Mouse (Mus musculus): ENCODE data around the gene Kdf1. TPM values are rescaled to one million over a fixed set of nuclear protein-coding genes. Genes with fewer than 3 reads are reported as not detected.

Kdf1 gene
- polyA plus RNA-seq, 1 experiment from 2014 or later, result 33.7 TPM

- H3K27ac ChIP-seq (ENCODE audit: low read length), result no peak overlapping the region
- no peak overlapping the region for H3K9ac ChIP-seq (ENCODE audit: low read length)
- no peak overlapping the region for H3K4me2 ChIP-seq (ENCODE audit: low read depth, low read length)
- peaks cover 11% of the 10 kb centered on the region for H3K36me3 ChIP-seq (ENCODE audit: control insufficient read depth, insufficient read depth, low read length)
- H3K27me3 ChIP-seq (ENCODE audit: control insufficient read depth, insufficient read depth, low read length), result no peaks in the 10 kb centered on the region
- peaks cover 3% of the 10 kb centered on the region; the same call in 1 of the 2 replicates for H3K4me1 ChIP-seq (ENCODE audit: control insufficient read depth, insufficient read depth, low read length)
- WGBS, result 73% methylated on average over 3 of the region's 3 CpGs
- H3K9me3 ChIP-seq (replicated peaks; ENCODE audit: control insufficient read depth, low read length), result no peaks in the 10 kb centered on the region
- ATAC-seq (ENCODE audit: insufficient read depth, low FRiP score), result no peak
- no peak overlapping the region for H3K4me3 ChIP-seq (replicated peaks; ENCODE audit: low read length)
Observed at GRCm38 (mm10) chr4:133532777-133533176, 14.0 kb downstream of the Kdf1 start.

- no peak overlapping the region for H3K27ac ChIP-seq (ENCODE audit: low read length)
- H3K36me3 ChIP-seq (ENCODE audit: control insufficient read depth, insufficient read depth, low read length), result peaks cover 11% of the 10 kb centered on the region
- no peaks in the 10 kb centered on the region for H3K4me1 ChIP-seq (ENCODE audit: control insufficient read depth, insufficient read depth, low read length)
- ATAC-seq (ENCODE audit: insufficient read depth, low FRiP score), result no peak
- no peaks in the 10 kb centered on the region for H3K27me3 ChIP-seq (ENCODE audit: control insufficient read depth, insufficient read depth, low read length)
- H3K4me2 ChIP-seq (ENCODE audit: low read depth, low read length), result no peak overlapping the region
- no peak overlapping the region for H3K9ac ChIP-seq (ENCODE audit: low read length)
- H3K4me3 ChIP-seq (replicated peaks; ENCODE audit: low read length), result no peak overlapping the region
- no peaks in the 10 kb centered on the region for H3K9me3 ChIP-seq (replicated peaks; ENCODE audit: control insufficient read depth, low read length)
- 82% methylated on average over 3 of the region's 3 CpGs for WGBS
Observed at GRCm38 (mm10) chr4:133536081-133536480, 17.3 kb downstream of the Kdf1 start.

DNA sequence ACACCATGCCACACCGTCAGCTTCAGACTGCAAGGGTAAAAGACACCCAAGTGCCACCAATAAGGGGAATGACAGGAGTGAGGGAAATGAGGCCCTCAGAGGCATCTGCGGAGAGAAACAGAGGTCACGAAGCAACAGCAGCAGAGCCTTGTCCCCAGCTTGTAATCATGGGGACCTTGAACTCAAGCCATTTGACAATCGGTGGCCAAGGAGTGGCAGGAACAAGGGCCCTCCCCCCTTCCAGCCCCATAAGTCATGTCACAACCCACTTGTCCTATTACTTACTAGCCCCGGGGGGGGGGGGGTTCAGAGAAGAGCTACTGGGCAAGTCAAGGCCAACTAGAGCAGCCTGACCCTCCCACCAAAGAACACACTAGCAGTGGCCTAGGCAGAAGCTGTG, 17.9 kb downstream of the Kdf1 start:
- ATAC-seq (ENCODE audit: insufficient read depth, low FRiP score), result no peak
- H3K4me3 ChIP-seq (replicated peaks; ENCODE audit: low read length), result no peak overlapping the region
- H3K4me2 ChIP-seq (ENCODE audit: low read depth, low read length), result no peak overlapping the region
- H3K9ac ChIP-seq (ENCODE audit: low read length), result no peak overlapping the region
- H3K4me1 ChIP-seq (ENCODE audit: control insufficient read depth, insufficient read depth, low read length), result no peaks in the 10 kb centered on the region
- H3K27me3 ChIP-seq (ENCODE audit: control insufficient read depth, insufficient read depth, low read length), result no peaks in the 10 kb centered on the region
- H3K9me3 ChIP-seq (replicated peaks; ENCODE audit: control insufficient read depth, low read length), result no peaks in the 10 kb centered on the region
- H3K36me3 ChIP-seq (ENCODE audit: control insufficient read depth, insufficient read depth, low read length), result peaks cover 7% of the 10 kb centered on the region; the same call in 1 of the 2 replicates
- WGBS, result 87% methylated on average over 5 of the region's 5 CpGs
- H3K27ac ChIP-seq (ENCODE audit: low read length), result no peak overlapping the region

- Histone ChIP-seq H3K4me2 (ENCODE audit: low read depth, low read length) (peak within 1 kb of the TSS; percentile 92), H3K27me3 (ENCODE audit: control insufficient read depth, insufficient read depth, low read length) (no peaks in the 10 kb centered on the region), H3K9me3 (replicated peaks; ENCODE audit: control insufficient read depth, low read length) (no peaks in the 10 kb centered on the region), H3K4me1 (ENCODE audit: control insufficient read depth, insufficient read depth, low read length) (peaks cover 12% of the 10 kb centered on the region), H3K27ac (ENCODE audit: low read length) (peak within 1 kb of the TSS; percentile 64), H3K4me3 (replicated peaks; ENCODE audit: low read length) (peak within 1 kb of the TSS; percentile 92), H3K9ac (ENCODE audit: low read length) (peak within 1 kb of the TSS; percentile 90), H3K36me3 (ENCODE audit: control insufficient read depth, insufficient read depth, low read length) (0 out of 2 replicates have a peak, but pooled peaks cover 6% of the 10 kb centered on the region)
- ATAC-seq (ENCODE audit: insufficient read depth, low FRiP score), result peak; percentile 98
- WGBS, result under 1% methylated on average over 75 of the region's 77 CpGs
Observed at GRCm38 (mm10) chr4:133545272-133546231, 26.8 kb downstream of the Kdf1 start, which contains the start of gene Nudc. Gene Nudc (minus strand): TSS chr4:133545996.

DNA sequence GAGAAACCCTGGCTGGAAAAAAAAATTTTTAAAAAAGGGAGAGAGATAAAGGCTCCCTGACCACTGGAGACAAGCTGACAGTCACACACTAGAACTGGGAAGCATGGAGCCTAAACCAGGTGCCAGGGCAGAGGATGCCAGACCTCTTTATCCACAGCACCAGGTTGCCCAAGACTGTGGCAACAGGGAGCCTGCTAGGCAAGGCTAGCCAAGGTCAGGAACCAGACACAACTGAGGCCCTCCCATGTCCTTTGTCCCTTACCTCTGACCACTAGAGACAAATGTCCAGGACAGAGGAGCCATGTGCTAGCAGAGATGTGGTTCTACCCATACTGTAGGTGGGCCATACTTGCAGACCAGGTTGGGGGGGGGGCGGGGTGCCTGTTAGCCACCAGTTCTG, 33.3 kb downstream of the Kdf1 start:
- 64% methylated on average over 1 of the region's 1 CpGs for WGBS
- Histone ChIP-seq H3K4me3 (replicated peaks; ENCODE audit: low read length) (no peak overlapping the region), H3K27ac (ENCODE audit: low read length) (no peak overlapping the region; the same call in 1 of the 2 replicates), H3K4me2 (ENCODE audit: low read depth, low read length) (no peak overlapping the region), H3K9ac (ENCODE audit: low read length) (no peak overlapping the region), H3K4me1 (ENCODE audit: control insufficient read depth, insufficient read depth, low read length) (no peaks in the 10 kb centered on the region), H3K9me3 (replicated peaks; ENCODE audit: control insufficient read depth, low read length) (no peaks in the 10 kb centered on the region), H3K36me3 (ENCODE audit: control insufficient read depth, insufficient read depth, low read length) (no peaks in the 10 kb centered on the region), H3K27me3 (ENCODE audit: control insufficient read depth, insufficient read depth, low read length) (no peaks in the 10 kb centered on the region)
- no peak for ATAC-seq (ENCODE audit: insufficient read depth, low FRiP score)

- Histone ChIP-seq H3K9me3 (replicated peaks; ENCODE audit: control insufficient read depth, low read length) (no peaks in the 10 kb centered on the region), H3K36me3 (ENCODE audit: control insufficient read depth, insufficient read depth, low read length) (no peaks in the 10 kb centered on the region), H3K4me3 (replicated peaks; ENCODE audit: low read length) (peak within 1 kb of the TSS; percentile 29), H3K27ac (ENCODE audit: low read length) (peak within 1 kb of the TSS; percentile 73), H3K4me1 (ENCODE audit: control insufficient read depth, insufficient read depth, low read length) (no peaks in the 10 kb centered on the region), H3K4me2 (ENCODE audit: low read depth, low read length) (peak within 1 kb of the TSS; percentile 43), H3K9ac (ENCODE audit: low read length) (peak within 1 kb of the TSS; percentile 55), H3K27me3 (ENCODE audit: control insufficient read depth, insufficient read depth, low read length) (no peaks in the 10 kb centered on the region)
- WGBS, result 46% methylated on average over 10 of the region's 10 CpGs
- peak; percentile 75 for ATAC-seq (ENCODE audit: insufficient read depth, low FRiP score)
Observed at GRCm38 (mm10) chr4:133552768-133553447, 34.1 kb downstream of the Kdf1 start, which contains the start of gene Nr0b2. Gene Nr0b2 (plus strand): TSS chr4:133553376.

- H3K4me3 ChIP-seq (replicated peaks; ENCODE audit: low read length), result peak overlapping the region; percentile 29
- peak overlapping the region; percentile 43 for H3K4me2 ChIP-seq (ENCODE audit: low read depth, low read length)
- no peaks in the 10 kb centered on the region for H3K4me1 ChIP-seq (ENCODE audit: control insufficient read depth, insufficient read depth, low read length)
- no peaks in the 10 kb centered on the region for H3K9me3 ChIP-seq (replicated peaks; ENCODE audit: control insufficient read depth, low read length)
- no peaks in the 10 kb centered on the region for H3K27me3 ChIP-seq (ENCODE audit: control insufficient read depth, insufficient read depth, low read length)
- H3K27ac ChIP-seq (ENCODE audit: low read length), result peak overlapping the region; percentile 73
- ATAC-seq (ENCODE audit: insufficient read depth, low FRiP score), result 0 out of 2 replicates have a peak, but pooled peaks have one; percentile 16
- no peaks in the 10 kb centered on the region for H3K36me3 ChIP-seq (ENCODE audit: control insufficient read depth, insufficient read depth, low read length)
- peak overlapping the region; percentile 55 for H3K9ac ChIP-seq (ENCODE audit: low read length)
- 58% methylated on average over 19 of the region's 19 CpGs for WGBS
Observed at GRCm38 (mm10) chr4:133553448-133554330, 34.9 kb downstream of the Kdf1 start.

GRCm38 (mm10) chr4:133557041-133557717, 38.4 kb downstream of the Kdf1 start:
- no peak overlapping the region for H3K4me2 ChIP-seq (ENCODE audit: low read depth, low read length)
- no peaks in the 10 kb centered on the region for H3K9me3 ChIP-seq (replicated peaks; ENCODE audit: control insufficient read depth, low read length)
- WGBS, result 29% methylated on average over 10 of the region's 10 CpGs
- H3K27me3 ChIP-seq (ENCODE audit: control insufficient read depth, insufficient read depth, low read length), result no peaks in the 10 kb centered on the region
- no peak overlapping the region for H3K27ac ChIP-seq (ENCODE audit: low read length)
- H3K4me3 ChIP-seq (replicated peaks; ENCODE audit: low read length), result no peak overlapping the region
- H3K36me3 ChIP-seq (ENCODE audit: control insufficient read depth, insufficient read depth, low read length), result no peaks in the 10 kb centered on the region
- H3K4me1 ChIP-seq (ENCODE audit: control insufficient read depth, insufficient read depth, low read length), result no peaks in the 10 kb centered on the region
- H3K9ac ChIP-seq (ENCODE audit: low read length), result no peak overlapping the region
- ATAC-seq (ENCODE audit: insufficient read depth, low FRiP score), result peak; percentile 39; the same call in 1 of the 2 replicates
